Mouse (Mus musculus) midbrain, embryonic 15.5 days (tissue): ENCODE measurements around the gene Ubr2. TPM values are rescaled to one million over a fixed set of nuclear protein-coding genes. Genes with fewer than 3 reads are reported as not detected.

Source experiments
- ATAC-seq: fragments of 200-750 bp; cut with Nextera tagmentation; replicated peaks from 2 replicates; pipeline ENCODE4 v1.8.0; 2017; ENCODE audit warnings: moderate TSS enrichment
- H3K27ac ChIP-seq: fragments of 300-500 bp; sonication (generic); 2 replicates; pipeline ENCODE4 v1.5.1; 2015; ENCODE audit warnings: mild to moderate bottlenecking, inconsistent platforms
- H3K27me3 ChIP-seq: fragments of 300-500 bp; sonication (generic); replicated peaks from 2 replicates; pipeline ENCODE4 v1.6.1; 2015; ENCODE audit warnings: inconsistent platforms
- H3K36me3 ChIP-seq: fragments of 300-500 bp; sonication (generic); replicated peaks from 2 replicates; pipeline ENCODE4 v1.6.1; 2015; ENCODE audit warnings: inconsistent platforms
- H3K4me1 ChIP-seq: fragments of 300-500 bp; sonication (generic); 2 replicates; pipeline ENCODE4 v1.6.1; 2015; ENCODE audit warnings: inconsistent platforms
- H3K4me2 ChIP-seq: fragments of 300-500 bp; sonication (generic); 2 replicates; pipeline ENCODE4 v1.6.1; 2015; ENCODE audit warnings: inconsistent platforms, mild to moderate bottlenecking, moderate library complexity
- H3K4me3 ChIP-seq: fragments of 300-500 bp; sonication (generic); 2 replicates; pipeline ENCODE4 v1.5.1; 2015; ENCODE audit warnings: mild to moderate bottlenecking, inconsistent platforms
- H3K9ac ChIP-seq: fragments of 300-500 bp; sonication (generic); 2 replicates; pipeline ENCODE4 v1.6.1; 2015; ENCODE audit warnings: mild to moderate bottlenecking, inconsistent platforms
- H3K9me3 ChIP-seq: fragments of 300-500 bp; sonication (generic); 2 replicates; pipeline ENCODE4 v1.6.1; 2016; ENCODE audit warnings: inconsistent platforms
- WGBS: fragments of 180-500 bp; shearing (Covaris S2); methylation state at CpG from one replicate; pipeline ENCODE4 v1.1.7; 2015; ENCODE audit warnings: mixed read lengths; 5-methylcytosine and 5-hydroxymethylcytosine counted together
- polyA plus RNA-seq: library from polyadenylated mRNA; unstranded; fragments of >200 nt; fragmentation: Nextera tagmentation; extraction: Ambion mirVana; gene quantifications from 2 replicates; pipeline ENCODE4 v1.2.1, GENCODE M21; 2015

Ubr2 gene
- polyA plus RNA-seq, 1 experiment from 2014 or later, result 18.3 TPM

DNA sequence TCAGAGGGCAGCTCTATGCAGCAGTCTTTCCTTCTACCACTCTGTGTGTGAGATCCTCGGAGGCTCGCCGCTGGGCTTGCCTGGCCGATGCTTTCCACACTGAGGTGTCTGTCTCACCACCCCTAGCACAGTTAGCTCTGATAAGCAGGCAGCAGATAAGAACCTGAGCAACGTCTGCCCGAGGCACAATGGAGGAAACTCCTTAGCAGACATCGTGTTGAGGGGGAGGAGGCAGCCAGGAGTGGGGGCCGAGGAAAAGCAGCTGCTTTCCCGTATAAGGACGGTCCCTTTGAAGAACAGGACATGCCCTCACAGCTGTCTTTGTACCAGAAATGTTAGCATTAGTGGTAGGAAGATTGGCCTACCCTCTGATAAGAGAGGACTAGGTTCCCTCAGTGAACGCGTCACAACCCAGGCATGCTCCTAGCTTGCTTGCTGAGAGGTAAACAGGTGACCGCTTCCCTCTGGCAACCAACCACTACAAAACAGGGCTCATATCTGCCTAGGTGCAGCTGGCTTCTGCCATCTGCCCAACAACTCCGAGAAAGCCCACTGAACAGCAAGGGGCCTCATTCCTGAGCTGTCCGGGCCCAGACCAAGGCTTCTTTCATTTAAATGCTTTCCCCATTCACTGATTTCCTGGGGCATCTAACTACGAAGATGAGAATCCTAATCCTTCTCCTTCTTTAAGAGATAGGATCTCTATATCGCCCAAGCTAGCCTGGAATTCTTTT lies 124.3 kb downstream of the Ubr2 start:
- Histone ChIP-seq H3K36me3 (no peaks in the 10 kb centered on the region), H3K9me3 (no peaks in the 10 kb centered on the region), H3K4me3 (no peak overlapping the region), H3K9ac (no peak overlapping the region), H3K4me2 (no peak overlapping the region), H3K27ac (no peak overlapping the region), H3K27me3 (no peaks in the 10 kb centered on the region), H3K4me1 (peaks cover 17% of the 10 kb centered on the region)
- 56% methylated on average over 17 of the region's 17 CpGs for WGBS
- ATAC-seq, result no peak

DNA sequence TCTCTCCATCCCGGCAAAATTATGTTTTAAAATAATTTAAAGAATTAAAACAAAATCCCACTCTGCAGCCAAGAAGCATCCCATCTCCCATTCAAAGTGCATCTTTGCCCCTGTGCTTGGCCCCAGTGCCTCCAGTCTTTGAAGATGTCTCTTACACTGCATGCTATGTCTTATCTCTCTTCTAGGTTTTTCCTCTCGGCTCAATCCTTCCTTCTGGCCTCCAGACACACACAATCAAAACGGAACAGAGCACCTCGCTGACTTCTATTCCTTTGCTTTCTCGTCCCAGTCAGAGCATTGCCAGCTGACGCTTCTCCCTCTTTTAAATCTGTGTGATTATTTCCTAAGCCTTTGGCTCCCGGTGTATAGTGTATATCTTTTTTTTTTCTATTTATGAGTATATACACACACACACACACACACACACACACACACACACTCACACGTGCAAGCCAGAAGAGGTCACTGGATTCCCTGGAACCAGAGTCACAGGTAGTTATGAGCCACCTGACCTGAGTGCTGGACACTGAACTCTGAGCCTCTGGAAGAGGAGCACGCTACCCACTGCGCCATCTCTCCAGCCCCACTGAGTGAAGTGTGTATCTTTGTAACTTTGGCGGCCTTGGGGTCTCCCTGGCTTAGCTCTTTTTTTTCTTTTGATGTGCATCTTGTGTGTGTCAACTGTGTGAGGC lies 125.0 kb downstream of the Ubr2 start:
- Histone ChIP-seq H3K9me3 (no peaks in the 10 kb centered on the region), H3K36me3 (no peaks in the 10 kb centered on the region), H3K4me3 (no peak overlapping the region), H3K27ac (no peak overlapping the region), H3K9ac (no peak overlapping the region), H3K4me1 (peaks cover 17% of the 10 kb centered on the region), H3K27me3 (no peaks in the 10 kb centered on the region), H3K4me2 (no peak overlapping the region)
- no peak for ATAC-seq
- WGBS, result 81% methylated on average over 11 of the region's 11 CpGs

DNA sequence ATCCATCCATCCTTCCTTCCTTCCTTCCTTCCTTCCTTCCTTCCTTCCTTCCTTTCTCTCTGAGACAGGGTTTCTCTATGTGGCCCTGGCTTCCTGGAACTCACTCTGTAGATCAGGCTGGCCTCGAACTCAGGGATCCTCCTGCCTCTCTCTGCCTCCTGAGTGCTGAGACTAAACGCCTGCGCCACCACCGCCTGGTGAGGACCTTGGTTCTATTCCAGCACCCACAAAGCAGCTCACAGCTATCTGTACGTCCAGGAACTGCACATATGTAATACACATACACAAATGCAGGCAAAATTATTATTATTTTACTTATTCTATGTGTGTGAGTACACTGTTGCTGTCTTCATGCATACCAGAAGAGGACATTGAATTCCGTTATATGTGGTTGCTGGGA lies 125.6 kb downstream of the Ubr2 start:
- no peaks in the 10 kb centered on the region for H3K27me3 ChIP-seq
- WGBS, result 93% methylated on average over 6 of the region's 6 CpGs
- no peak for ATAC-seq
- H3K4me3 ChIP-seq, result no peak overlapping the region
- no peak overlapping the region for H3K27ac ChIP-seq
- peaks cover 17% of the 10 kb centered on the region for H3K4me1 ChIP-seq
- no peaks in the 10 kb centered on the region for H3K9me3 ChIP-seq
- H3K36me3 ChIP-seq, result no peaks in the 10 kb centered on the region
- H3K9ac ChIP-seq, result no peak overlapping the region
- no peak overlapping the region for H3K4me2 ChIP-seq

DNA sequence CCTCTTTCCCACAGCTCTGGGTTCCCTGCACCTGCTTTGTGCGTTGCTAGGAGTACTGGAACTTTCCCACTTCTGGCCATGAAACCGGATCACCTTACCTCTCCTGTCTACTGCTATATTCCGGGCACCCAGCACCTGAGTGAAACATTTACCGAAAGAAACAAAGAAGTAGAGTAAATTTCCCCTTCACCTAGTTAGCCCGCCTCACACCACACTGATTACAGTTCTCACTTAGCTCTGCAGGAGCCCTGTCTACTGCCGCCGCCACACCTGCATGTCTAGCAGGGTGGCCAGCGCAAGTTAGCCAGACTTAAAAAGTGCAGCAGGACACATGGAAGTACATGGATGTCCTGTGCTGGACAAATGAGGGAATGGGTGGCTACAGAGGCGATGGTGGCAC lies 127.2 kb downstream of the Ubr2 start:
- Histone ChIP-seq H3K9ac (no peak overlapping the region), H3K27ac (no peak overlapping the region), H3K27me3 (no peaks in the 10 kb centered on the region), H3K4me2 (no peak overlapping the region), H3K36me3 (no peaks in the 10 kb centered on the region), H3K4me3 (no peak overlapping the region), H3K4me1 (peaks cover 9% of the 10 kb centered on the region), H3K9me3 (no peaks in the 10 kb centered on the region)
- no peak for ATAC-seq
- WGBS, result 91% methylated on average over 9 of the region's 9 CpGs

DNA sequence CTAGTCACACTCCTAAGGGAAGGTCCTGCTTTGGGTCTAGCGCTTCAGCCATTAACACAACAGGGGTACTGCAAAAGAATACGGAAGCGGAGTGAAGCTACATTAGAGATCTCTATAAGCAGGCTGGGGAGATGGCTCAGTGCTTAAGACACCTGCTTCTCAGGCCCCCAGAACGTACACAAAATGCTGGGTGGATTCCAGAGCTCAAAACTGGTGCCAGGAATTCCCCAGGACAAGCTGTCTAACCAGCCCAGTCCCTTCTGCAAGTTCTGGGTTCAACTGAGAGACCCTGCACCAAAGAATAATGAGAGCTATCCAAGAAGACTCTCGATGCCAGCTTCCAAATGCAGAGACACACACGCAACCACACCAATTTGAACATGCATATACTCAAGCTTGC lies 128.6 kb downstream of the Ubr2 start:
- H3K9ac ChIP-seq, result no peak overlapping the region
- no peaks in the 10 kb centered on the region for H3K36me3 ChIP-seq
- ATAC-seq, result no peak
- no peaks in the 10 kb centered on the region for H3K9me3 ChIP-seq
- no peak overlapping the region for H3K4me3 ChIP-seq
- H3K4me2 ChIP-seq, result no peak overlapping the region
- 90% methylated on average over 6 of the region's 6 CpGs for WGBS
- H3K27me3 ChIP-seq, result no peaks in the 10 kb centered on the region
- peaks cover 9% of the 10 kb centered on the region for H3K4me1 ChIP-seq
- H3K27ac ChIP-seq, result no peak overlapping the region

DNA sequence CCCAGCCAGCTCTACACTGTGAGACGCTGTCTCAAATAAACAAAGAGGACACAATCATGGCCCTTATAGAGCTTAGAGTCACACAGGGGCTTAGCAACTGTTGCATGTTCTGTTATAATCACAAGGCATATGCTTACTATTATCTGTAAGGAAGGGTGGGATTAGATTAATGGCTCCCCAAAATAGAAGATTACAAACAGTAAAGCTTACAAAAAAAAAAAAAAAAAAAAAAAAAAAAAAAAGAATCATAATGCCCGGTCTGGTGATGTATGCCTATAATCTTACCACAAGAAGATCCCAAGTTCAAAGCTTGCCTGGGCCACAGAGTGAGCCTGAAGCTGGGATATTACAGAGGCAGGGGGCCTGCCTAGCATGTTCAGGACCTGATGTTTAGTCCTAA lies 130.0 kb downstream of the Ubr2 start:
- WGBS, result 76% methylated on average over 2 of the region's 2 CpGs
- Histone ChIP-seq H3K4me2 (no peak overlapping the region), H3K4me1 (no peaks in the 10 kb centered on the region), H3K27me3 (no peaks in the 10 kb centered on the region), H3K36me3 (no peaks in the 10 kb centered on the region), H3K27ac (no peak overlapping the region), H3K9me3 (no peaks in the 10 kb centered on the region), H3K9ac (no peak overlapping the region), H3K4me3 (no peak overlapping the region)
- ATAC-seq, result no peak

DNA sequence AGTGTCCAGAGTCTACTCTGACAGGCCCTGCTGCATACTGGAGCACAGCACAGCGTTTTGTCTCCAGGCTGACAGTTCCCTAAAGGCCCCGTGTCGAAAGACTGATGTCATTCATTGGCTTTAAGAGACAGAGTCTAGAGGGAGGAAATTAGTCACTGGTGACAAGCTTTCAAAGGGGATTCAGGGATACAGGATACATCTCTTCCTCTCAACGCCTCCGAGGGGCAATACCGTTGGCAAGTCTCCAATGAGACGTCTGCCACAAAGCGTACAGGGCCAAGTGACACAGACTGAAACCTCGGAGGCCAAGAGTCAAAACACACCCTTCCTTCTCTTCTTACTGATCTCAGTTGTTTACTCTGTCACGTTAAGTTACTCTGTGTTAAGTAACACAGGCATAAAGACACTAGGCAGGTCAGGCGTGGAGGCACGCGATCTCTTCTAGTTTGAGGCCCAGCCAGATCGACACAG lies 130.5 kb downstream of the Ubr2 start:
- H3K9me3 ChIP-seq, result no peaks in the 10 kb centered on the region
- no peaks in the 10 kb centered on the region for H3K4me1 ChIP-seq
- H3K4me2 ChIP-seq, result no peak overlapping the region
- H3K4me3 ChIP-seq, result no peak overlapping the region
- no peak for ATAC-seq
- no peaks in the 10 kb centered on the region for H3K36me3 ChIP-seq
- H3K27ac ChIP-seq, result no peak overlapping the region
- WGBS, result 48% methylated on average over 14 of the region's 14 CpGs
- H3K27me3 ChIP-seq, result no peaks in the 10 kb centered on the region
- no peak overlapping the region for H3K9ac ChIP-seq

Other genes starting within 250 kb of the Ubr2 start
- 0.18 and 0.39 TPM in 2 replicates for gene Ptcra, start 246.8 kb downstream of the Ubr2 start, polyA plus RNA-seq
- gene 2310039H08Rik, start 237.9 kb downstream of the Ubr2 start, polyA plus RNA-seq, result 51.3 and 54.9 TPM in 2 replicates
- gene Rpl7l1, start 227.9 kb downstream of the Ubr2 start, polyA plus RNA-seq, result 80.6 and 83.1 TPM in 2 replicates
- gene Bicral, start 152.1 kb downstream of the Ubr2 start, polyA plus RNA-seq, result 10.5 and 12.8 TPM in 2 replicates
- gene Tbcc, start 119.9 kb downstream of the Ubr2 start, polyA plus RNA-seq, result 61.6 and 68.5 TPM in 2 replicates
- not detected in 2 replicates for gene Prph2, start 100.1 kb downstream of the Ubr2 start, polyA plus RNA-seq